Mouse (Mus musculus): ENCODE data around the gene Hbs1l.

- TF ChIP-seq CTCF (IDR thresholded peaks at IDR 0.05; ENCODE audit: low read depth) (no peak), EP300 (optimal IDR thresholded peaks at IDR 0.05) (no peak)
Observed at GRCm38 (mm10) chr10:21295397-21295758, 401 bp upstream of the Hbs1l start.
